Mouse (Mus musculus): Measurements from ENCODE around the gene Arpp21. TPM values are rescaled to one million over a fixed set of nuclear protein-coding genes. Genes with fewer than 3 reads are reported as not detected.

The Arpp21 gene
- polyA plus RNA-seq (2016; fragmentation: Nextera tagmentation; extraction: Ambion mirVana): 11.5 and 12.2 TPM in 2 replicates

DNA sequence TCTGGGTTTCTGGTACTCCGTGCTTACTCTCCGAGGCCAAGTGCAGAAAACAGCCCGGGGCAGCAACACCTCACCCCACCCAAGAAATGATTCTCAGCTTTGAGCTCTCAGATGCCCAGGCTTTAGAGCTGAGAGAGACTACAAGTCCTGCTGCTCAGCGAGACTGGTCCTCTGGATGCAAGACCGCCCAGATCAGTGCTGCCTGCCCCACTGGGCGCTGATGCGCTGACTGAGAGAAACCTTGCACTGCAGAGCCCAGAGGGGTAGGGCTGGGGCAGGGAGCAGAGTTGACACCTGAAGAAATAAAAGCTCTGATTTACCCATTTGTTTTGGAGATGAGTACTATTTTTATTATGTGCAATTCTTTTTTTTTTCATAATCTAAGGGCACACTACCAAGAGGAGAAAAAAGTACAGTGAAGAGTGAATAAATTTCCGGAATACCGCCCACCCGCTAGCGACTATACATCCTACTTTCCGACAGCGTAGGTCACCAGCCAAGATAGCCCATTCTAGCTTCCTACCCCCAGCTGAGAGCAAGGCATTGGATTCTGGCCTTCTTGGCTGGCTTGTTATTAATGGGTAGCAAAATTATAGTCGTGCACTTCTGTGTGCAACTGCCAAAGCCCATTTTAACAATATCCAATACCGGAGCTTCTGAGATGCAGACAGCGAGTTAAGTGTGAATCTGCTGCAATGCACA lies at the start of gene Arpp21:
Arpp21 (minus strand) TSS at position 243 of the 702 bp plus-strand sequence.
- WGBS: 14% methylated on average over 16 of the region's 16 CpGs
- peaks cover 35% of the 10 kb centered on the region for H3K27me3 ChIP-seq (replicated peaks)

DNA sequence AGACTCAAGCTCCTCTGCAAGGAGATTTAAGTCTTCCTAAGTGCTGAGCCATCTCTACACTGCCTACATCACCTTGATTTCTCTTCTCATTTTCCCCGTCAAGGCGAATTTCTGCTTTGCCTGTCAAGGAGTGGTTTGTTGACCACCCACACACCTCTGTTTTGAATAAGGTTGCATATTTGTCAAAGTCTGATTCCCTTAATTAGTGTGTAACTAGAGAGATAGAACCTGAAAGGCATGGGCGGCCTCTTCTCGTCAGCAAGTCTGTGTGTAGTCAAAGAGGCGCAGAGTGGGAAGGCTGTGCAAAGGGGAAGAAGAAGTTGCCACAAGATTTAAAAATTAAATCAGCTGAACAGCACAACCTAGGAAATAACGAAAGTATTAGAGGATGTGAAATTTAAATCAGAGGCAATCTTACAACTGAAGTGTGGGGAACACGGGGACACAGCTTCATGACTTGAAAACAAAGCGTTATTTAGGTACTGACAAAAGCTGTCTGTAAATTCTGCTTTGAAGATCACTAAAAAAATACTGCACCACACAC lies 36.8 kb upstream of the Arpp21 start:
- ATAC-seq (ENCODE audit: low FRiP score, low read depth): no peak
- Histone ChIP-seq H3K9me3 (no peaks in the 10 kb centered on the region), H3K4me2 (replicated peaks) (no peak overlapping the region), H3K27me3 (replicated peaks) (no peaks in the 10 kb centered on the region), H3K4me3 (no peak overlapping the region), H3K4me1 (no peaks in the 10 kb centered on the region), H3K27ac (no peak overlapping the region), H3K9ac (no peak overlapping the region), H3K36me3 (no peaks in the 10 kb centered on the region)
- 83% methylated on average over 8 of the region's 8 CpGs for WGBS

More for the DNA sequence above, at the start of gene Arpp21:
- Histone ChIP-seq H3K27ac (peak within 1 kb of the TSS; percentile 64; the same call in 1 of the 2 replicates), H3K4me3 (peak within 1 kb of the TSS; percentile 54), H3K4me1 (0 out of 2 replicates have a peak, but pooled peaks cover 12% of the 10 kb centered on the region), H3K36me3 (no peaks in the 10 kb centered on the region), H3K9ac (peak within 1 kb of the TSS; percentile 74), H3K9me3 (no peaks in the 10 kb centered on the region), H3K4me2 (replicated peaks) (peak within 1 kb of the TSS; percentile 90)
- peak; percentile 61 for ATAC-seq (ENCODE audit: low FRiP score, low read depth)

DNA sequence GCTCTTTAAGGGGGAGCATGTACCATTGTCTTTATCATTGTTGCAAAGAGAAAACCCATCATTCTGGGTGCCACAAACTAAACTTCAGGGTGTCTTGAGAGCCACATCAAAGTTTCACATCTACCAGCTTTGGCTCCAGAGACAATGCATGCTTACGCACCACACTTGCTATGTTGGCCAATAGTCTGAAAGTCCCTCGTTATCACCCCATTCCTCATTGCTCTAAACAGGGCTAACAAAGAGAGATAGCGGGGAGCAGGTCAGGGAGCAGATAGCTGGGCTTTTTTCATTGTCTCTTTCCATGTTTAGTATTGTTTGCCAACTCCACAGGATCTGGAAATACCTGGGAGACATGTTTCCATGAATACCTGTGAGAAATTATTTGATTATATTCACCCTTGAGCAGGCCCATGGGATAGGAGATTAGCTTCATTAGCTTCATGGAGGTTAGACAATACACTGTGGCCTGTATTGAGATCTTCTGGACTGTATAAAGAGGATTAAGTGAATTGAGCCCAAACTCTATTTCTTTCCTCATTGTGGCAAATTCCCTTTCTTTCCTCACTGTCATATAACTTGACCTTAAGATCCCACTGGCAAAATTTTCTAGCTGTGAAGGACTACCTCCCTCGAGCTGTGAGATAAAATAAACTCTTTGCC lies 29.4 kb upstream of the Arpp21 start:
- Histone ChIP-seq H3K9me3 (no peaks in the 10 kb centered on the region), H3K9ac (no peak overlapping the region), H3K4me3 (no peak overlapping the region), H3K27me3 (replicated peaks) (no peaks in the 10 kb centered on the region), H3K4me1 (no peaks in the 10 kb centered on the region), H3K36me3 (no peaks in the 10 kb centered on the region), H3K27ac (no peak overlapping the region), H3K4me2 (replicated peaks) (no peak overlapping the region)
- WGBS: 75% methylated on average over 4 of the region's 4 CpGs
- no peak for ATAC-seq (ENCODE audit: low FRiP score, low read depth)

DNA sequence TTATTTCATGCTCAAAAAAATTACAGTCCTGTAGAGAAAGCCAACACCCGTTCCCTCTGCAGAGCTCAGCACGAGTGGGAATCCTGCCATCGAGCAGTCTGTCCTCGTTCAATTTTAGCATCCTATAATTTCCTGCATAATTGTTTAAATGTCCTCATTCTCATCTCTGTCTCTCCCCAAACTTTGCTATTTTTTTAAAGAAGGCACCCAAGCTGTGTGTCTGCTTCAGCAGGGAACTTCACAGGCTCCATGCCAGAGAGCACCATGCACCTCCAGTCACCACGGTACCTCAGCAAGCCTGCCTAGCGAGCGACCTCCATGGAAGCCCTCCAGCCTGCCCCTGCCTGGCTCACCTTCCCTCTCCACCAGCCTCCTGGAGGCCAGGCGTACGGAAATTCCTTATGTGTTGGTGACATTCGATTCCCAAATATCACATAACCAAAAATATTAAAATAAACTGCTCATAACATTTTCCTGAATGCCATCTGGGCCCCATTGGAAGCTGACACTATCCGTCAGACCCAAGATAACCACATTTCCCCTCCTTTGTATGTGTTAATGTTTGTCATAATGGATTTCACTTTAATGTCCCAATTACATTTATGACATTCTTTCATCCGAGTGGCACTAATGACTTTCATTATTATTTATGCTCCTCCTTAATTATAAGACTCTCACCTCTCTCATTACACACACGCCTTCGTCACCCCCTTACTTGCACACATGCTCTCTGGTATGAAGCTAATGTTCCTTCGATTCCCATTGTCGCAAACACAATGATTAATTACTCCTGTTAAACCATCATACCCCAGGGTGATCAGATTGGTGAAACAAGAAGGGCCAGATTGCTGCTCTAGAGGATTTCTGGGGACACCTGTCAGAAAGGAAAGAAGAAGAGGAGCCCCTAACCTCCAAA lies 26.5 kb upstream of the Arpp21 start:
- Histone ChIP-seq H3K4me2 (replicated peaks) (no peak overlapping the region), H3K9ac (no peak overlapping the region), H3K27me3 (replicated peaks) (no peaks in the 10 kb centered on the region), H3K27ac (no peak overlapping the region), H3K36me3 (no peaks in the 10 kb centered on the region), H3K4me1 (no peaks in the 10 kb centered on the region), H3K4me3 (no peak overlapping the region), H3K9me3 (no peaks in the 10 kb centered on the region)
- 74% methylated on average over 16 of the region's 16 CpGs for WGBS
- no peak for ATAC-seq (ENCODE audit: low FRiP score, low read depth)

DNA sequence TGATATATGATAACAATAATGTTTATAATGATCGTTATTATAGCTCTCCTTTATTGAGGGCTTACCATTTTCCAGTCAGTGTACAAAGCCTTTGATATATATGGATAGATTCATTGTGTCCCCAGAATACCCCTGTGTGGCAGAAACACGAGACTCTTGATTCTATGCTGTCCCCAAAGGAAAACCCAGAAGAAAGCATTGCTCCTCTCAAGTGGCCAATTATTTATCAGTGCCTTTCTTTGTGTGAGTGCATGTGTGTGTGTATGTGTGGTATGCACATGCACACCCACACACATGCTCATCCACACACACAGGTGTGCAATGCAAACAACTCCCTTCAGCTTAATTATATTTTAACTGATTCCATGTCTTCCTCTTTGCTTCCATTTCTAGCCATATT lies 25.8 kb upstream of the Arpp21 start:
- H3K4me2 ChIP-seq (replicated peaks): no peak overlapping the region
- no peak overlapping the region for H3K4me3 ChIP-seq
- H3K9ac ChIP-seq: no peak overlapping the region
- no peaks in the 10 kb centered on the region for H3K4me1 ChIP-seq
- WGBS: 70% methylated on average over 2 of the region's 2 CpGs
- H3K27ac ChIP-seq: no peak overlapping the region
- H3K9me3 ChIP-seq: no peaks in the 10 kb centered on the region
- no peaks in the 10 kb centered on the region for H3K27me3 ChIP-seq (replicated peaks)
- no peak for ATAC-seq (ENCODE audit: low FRiP score, low read depth)
- H3K36me3 ChIP-seq: no peaks in the 10 kb centered on the region

DNA sequence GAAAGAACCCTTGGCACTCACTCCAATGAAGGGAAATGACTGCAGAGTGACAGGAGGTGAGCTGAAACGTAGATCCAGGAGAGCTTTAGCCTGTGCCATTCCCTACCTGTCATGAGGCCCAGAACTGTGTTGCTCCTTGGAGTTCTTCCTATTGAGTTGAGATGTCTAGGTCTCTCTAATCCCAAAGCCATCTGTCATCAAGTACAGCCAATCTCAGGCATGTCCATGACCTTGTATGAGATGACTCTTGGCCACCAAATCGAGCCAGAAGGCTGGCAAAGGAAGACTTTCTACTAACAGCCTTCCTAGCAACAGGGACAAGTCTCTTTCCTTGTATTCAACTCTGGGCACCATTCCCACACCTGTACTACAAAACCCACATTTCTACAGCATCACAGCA lies 25.0 kb upstream of the Arpp21 start:
- WGBS: 84% methylated on average over 2 of the region's 2 CpGs
- no peak overlapping the region for H3K27ac ChIP-seq
- no peaks in the 10 kb centered on the region for H3K27me3 ChIP-seq (replicated peaks)

DNA sequence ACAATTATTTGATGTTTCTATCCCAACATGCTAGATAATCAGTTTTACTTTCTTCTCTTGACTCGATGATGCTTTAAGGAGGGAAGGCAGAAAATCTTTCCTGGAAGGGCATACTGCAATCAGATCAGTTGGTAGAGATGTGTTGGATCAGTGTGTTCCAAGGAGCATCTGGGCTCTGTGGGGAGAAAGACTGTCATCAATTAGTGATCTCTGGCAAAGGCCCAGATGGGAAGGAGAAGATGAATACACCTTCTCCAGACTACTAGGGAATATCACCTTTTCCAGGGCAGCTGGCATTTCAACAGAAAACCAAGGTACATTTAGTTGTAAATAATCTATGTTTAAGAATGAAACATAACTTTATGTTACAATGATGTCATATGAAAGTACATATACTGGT lies 22.8 kb upstream of the Arpp21 start:
- Histone ChIP-seq H3K27ac (no peak overlapping the region), H3K36me3 (no peaks in the 10 kb centered on the region), H3K4me1 (no peaks in the 10 kb centered on the region), H3K9ac (no peak overlapping the region), H3K9me3 (no peaks in the 10 kb centered on the region), H3K4me3 (no peak overlapping the region), H3K4me2 (replicated peaks) (no peak overlapping the region), H3K27me3 (replicated peaks) (no peaks in the 10 kb centered on the region)
- WGBS: 84% methylated on average over 1 of the region's 1 CpGs
- no peak for ATAC-seq (ENCODE audit: low FRiP score, low read depth)

More for the DNA sequence above, 25.0 kb upstream of the Arpp21 start:
- H3K9ac ChIP-seq: no peak overlapping the region
- H3K4me1 ChIP-seq: no peaks in the 10 kb centered on the region
- H3K4me2 ChIP-seq (replicated peaks): no peak overlapping the region
- no peak overlapping the region for H3K4me3 ChIP-seq
- ATAC-seq (ENCODE audit: low FRiP score, low read depth): no peak
- no peaks in the 10 kb centered on the region for H3K36me3 ChIP-seq
- H3K9me3 ChIP-seq: no peaks in the 10 kb centered on the region

DNA sequence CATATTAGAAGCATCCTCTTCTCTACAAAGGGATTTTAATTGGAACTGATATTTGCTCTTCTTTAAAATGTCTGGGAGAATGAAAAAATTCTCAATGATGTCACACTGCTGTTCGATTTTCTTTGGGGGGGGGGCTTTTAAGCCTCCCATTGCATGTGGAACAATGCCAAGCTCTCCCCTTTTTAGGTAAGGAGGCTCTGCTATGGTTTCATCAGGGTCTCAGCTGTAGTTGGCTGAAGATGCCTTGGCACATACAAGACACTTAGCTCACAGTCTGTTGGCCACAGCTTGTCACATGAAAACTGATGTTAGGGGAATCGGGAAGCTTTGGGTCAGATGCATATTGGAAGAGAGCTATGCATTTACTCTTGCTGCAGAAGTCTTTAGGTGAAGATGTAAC lies 20.2 kb upstream of the Arpp21 start:
- Histone ChIP-seq H3K9me3 (no peaks in the 10 kb centered on the region), H3K36me3 (no peaks in the 10 kb centered on the region), H3K4me1 (no peaks in the 10 kb centered on the region), H3K4me2 (replicated peaks) (no peak overlapping the region), H3K27ac (no peak overlapping the region), H3K27me3 (replicated peaks) (no peaks in the 10 kb centered on the region), H3K4me3 (no peak overlapping the region), H3K9ac (no peak overlapping the region)
- WGBS: 77% methylated on average over 2 of the region's 2 CpGs
- no peak for ATAC-seq (ENCODE audit: low FRiP score, low read depth)

DNA sequence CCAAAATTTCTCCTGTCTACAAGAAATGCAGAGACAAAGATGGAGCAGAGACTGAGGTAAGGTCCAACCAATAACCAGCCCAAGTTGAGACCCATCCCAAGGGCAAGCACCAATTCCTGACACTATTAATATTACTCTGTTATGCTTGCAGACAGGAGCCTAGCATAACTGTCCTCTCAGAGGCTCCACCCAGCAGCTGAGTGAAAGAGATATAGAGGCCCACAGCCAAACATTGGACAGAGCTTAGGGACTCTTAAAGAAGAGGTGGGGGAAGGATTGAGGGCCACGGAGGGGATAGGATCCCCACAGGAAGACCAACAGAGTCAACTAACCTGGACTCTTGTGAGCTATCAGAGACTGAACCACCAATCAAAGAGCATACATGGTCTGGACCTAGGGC lies 18.0 kb upstream of the Arpp21 start:
- WGBS: 97% methylated on average over 1 of the region's 1 CpGs
- Histone ChIP-seq H3K4me1 (no peaks in the 10 kb centered on the region), H3K4me3 (no peak overlapping the region), H3K9ac (no peak overlapping the region), H3K9me3 (no peaks in the 10 kb centered on the region), H3K4me2 (replicated peaks) (no peak overlapping the region), H3K27ac (no peak overlapping the region), H3K27me3 (replicated peaks) (no peaks in the 10 kb centered on the region), H3K36me3 (no peaks in the 10 kb centered on the region)
- no peak for ATAC-seq (ENCODE audit: low FRiP score, low read depth)

DNA sequence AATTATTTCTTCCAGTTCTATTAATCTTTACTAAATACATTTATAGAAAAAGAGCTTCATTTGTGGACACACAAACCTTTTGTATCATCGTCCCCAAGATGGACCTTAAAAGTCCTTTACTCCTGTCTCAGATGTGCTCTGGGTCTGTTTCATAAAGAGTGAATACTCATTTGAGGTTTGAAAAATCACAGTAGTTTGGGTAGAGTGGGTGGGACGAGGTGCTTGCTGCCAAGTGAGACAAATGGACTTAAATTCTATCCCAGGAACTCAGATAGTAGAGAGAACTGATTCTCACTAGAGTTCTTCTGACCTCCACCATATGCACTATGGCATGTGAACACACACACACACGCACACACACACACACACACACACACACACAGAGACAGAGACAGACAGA lies 16.1 kb upstream of the Arpp21 start:
- WGBS: 81% methylated on average over 3 of the region's 3 CpGs
- Histone ChIP-seq H3K4me1 (no peaks in the 10 kb centered on the region), H3K36me3 (no peaks in the 10 kb centered on the region), H3K9ac (no peak overlapping the region), H3K27ac (no peak overlapping the region), H3K4me3 (no peak overlapping the region), H3K27me3 (replicated peaks) (no peaks in the 10 kb centered on the region), H3K4me2 (replicated peaks) (no peak overlapping the region), H3K9me3 (no peaks in the 10 kb centered on the region)
- no peak for ATAC-seq (ENCODE audit: low FRiP score, low read depth)

DNA sequence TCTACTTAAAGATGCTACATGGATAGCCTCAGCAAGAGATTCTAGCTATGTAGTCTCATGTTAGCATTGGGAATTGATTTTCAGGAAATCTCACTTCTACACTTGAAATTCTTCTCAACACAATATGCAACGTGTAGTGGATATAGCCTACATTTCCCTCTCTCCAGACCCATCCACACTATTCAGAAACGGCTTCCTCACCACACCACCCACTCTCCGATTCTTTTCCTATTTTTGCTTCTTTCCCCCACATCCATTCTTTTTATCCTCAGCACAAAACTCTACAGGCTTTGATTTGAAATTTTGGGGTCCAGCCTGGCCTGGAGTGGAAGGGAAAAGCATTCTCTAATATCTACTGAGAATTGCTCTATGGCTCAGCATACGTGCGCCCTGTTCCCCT lies 15.6 kb upstream of the Arpp21 start:
- Histone ChIP-seq H3K36me3 (no peaks in the 10 kb centered on the region), H3K27me3 (replicated peaks) (no peaks in the 10 kb centered on the region), H3K4me1 (no peaks in the 10 kb centered on the region), H3K4me3 (no peak overlapping the region), H3K4me2 (replicated peaks) (no peak overlapping the region), H3K9ac (no peak overlapping the region), H3K27ac (no peak overlapping the region), H3K9me3 (no peaks in the 10 kb centered on the region)
- WGBS: 92% methylated on average over 5 of the region's 5 CpGs
- no peak for ATAC-seq (ENCODE audit: low FRiP score, low read depth)

DNA sequence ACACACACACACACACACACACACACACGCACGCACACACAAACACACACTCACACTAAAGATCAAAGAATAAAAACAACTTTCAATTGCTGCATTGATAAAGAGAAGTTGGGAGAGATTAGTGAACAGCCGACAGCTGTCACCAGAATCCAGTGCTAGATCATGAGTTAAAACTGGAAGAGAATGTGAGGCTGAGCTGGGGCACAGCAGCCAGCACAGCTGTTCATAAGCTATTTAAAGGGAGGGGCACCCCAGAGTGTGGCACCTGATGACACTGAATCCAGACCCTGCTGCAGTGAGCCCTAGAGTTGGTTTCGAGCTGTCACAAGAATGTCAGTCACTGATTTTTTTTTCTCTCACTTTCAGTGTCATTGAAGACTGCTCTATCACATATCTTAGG lies 14.0 kb upstream of the Arpp21 start:
- H3K27ac ChIP-seq: no peak overlapping the region
- no peaks in the 10 kb centered on the region for H3K4me1 ChIP-seq
- no peak overlapping the region for H3K4me3 ChIP-seq
- no peak overlapping the region for H3K9ac ChIP-seq
- no peaks in the 10 kb centered on the region for H3K36me3 ChIP-seq
- no peak for ATAC-seq (ENCODE audit: low FRiP score, low read depth)
- H3K4me2 ChIP-seq (replicated peaks): no peak overlapping the region
- 87% methylated on average over 4 of the region's 4 CpGs for WGBS
- H3K9me3 ChIP-seq: no peaks in the 10 kb centered on the region
- H3K27me3 ChIP-seq (replicated peaks): no peaks in the 10 kb centered on the region

Data from neural tube, embryonic 12.5 days (tissue).